15 mouse cellular contexts compared by ENCODE assay signal in genomic region chr8:108935834-108936694, GRCm38 (mm10).
DNase-seq lines count a peak whose midpoint lies in the region; ATAC-seq lines count a peak whose summit lies in the region.
"Had no signal": no experiment of that assay in that cellular context is flagged by ENCODE, and none has a peak within 500 bp of the region (broad histone marks: within the 10 kb centered on the region; RNA-seq: fewer than 3 reads in every experiment).

No protein-coding gene starts in this region.

- no peaks in the 10 kb centered on the region for H3K27me3 ChIP-seq in heart, embryonic 13.5 days (replicated peaks)
- H3K27me3 ChIP-seq in midbrain, embryonic 13.5 days: no peaks in the 10 kb centered on the region
- H3K27me3 ChIP-seq in midbrain, embryonic 10.5 days (ENCODE audit: low read depth, poor library complexity, severe bottlenecking): no peaks in the 10 kb centered on the region
- no peaks in the 10 kb centered on the region for H3K27me3 ChIP-seq in intestine, embryonic 16.5 days (replicated peaks; ENCODE audit: control insufficient read depth, insufficient read depth, low read length)

- no peak for DNase-seq in heart, postnatal 36 days
- DNase-seq in midbrain, embryonic 10.5 days (ENCODE audit: low spot score): no peak
- DNase-seq in yolk sac, embryonic 10.5 days (ENCODE audit: low spot score): peak; percentile 49
- DNase-seq in spleen, adult 18-20 months: no peak
- DNase-seq in right cerebral cortex, postnatal 10 days (ENCODE audit: low spot score in 2 of 2): no peak
- DNase-seq: cerebellum, adult 18-20 months; gastrocnemius, postnatal 36 days; kidney, adult 9 months had no signal

- H3K4me2 ChIP-seq in heart, embryonic 13.5 days: no peak overlapping the region
- H3K4me2 ChIP-seq in midbrain, embryonic 13.5 days (replicated peaks): no peak overlapping the region
- H3K4me2 ChIP-seq in intestine, embryonic 16.5 days (ENCODE audit: low read depth, low read length): no peak overlapping the region

- peaks cover 19% of the 10 kb centered on the region; the same call in 1 of the 2 replicates for H3K4me1 ChIP-seq in heart, embryonic 13.5 days
- H3K4me1 ChIP-seq in midbrain, embryonic 13.5 days (replicated peaks): peaks cover 56% of the 10 kb centered on the region
- peaks cover 26% of the 10 kb centered on the region for H3K4me1 ChIP-seq in midbrain, embryonic 10.5 days
- peaks cover 12% of the 10 kb centered on the region for H3K4me1 ChIP-seq in intestine, embryonic 16.5 days (ENCODE audit: control insufficient read depth, insufficient read depth, low read length)

- H3K36me3 ChIP-seq in heart, embryonic 13.5 days: peaks cover 35% of the 10 kb centered on the region
- H3K36me3 ChIP-seq in midbrain, embryonic 13.5 days: peaks cover 56% of the 10 kb centered on the region
- H3K36me3 ChIP-seq in midbrain, embryonic 10.5 days: peaks cover 81% of the 10 kb centered on the region
- peaks cover 10% of the 10 kb centered on the region for H3K36me3 ChIP-seq in intestine, embryonic 16.5 days (ENCODE audit: control insufficient read depth, insufficient read depth, low read length)

- no peaks in the 10 kb centered on the region for H3K9me3 ChIP-seq in heart, embryonic 13.5 days
- H3K9me3 ChIP-seq in midbrain, embryonic 13.5 days: no peaks in the 10 kb centered on the region
- peaks cover 13% of the 10 kb centered on the region; the same call in 1 of the 2 replicates for H3K9me3 ChIP-seq in midbrain, embryonic 10.5 days (replicated peaks)
- no peaks in the 10 kb centered on the region for H3K9me3 ChIP-seq in intestine, embryonic 16.5 days (ENCODE audit: control insufficient read depth, low read length)

- no peak overlapping the region for H3K4me3 ChIP-seq in heart, embryonic 13.5 days
- H3K4me3 ChIP-seq in midbrain, embryonic 13.5 days (replicated peaks): no peak overlapping the region
- H3K4me3 ChIP-seq in midbrain, embryonic 10.5 days: no peak overlapping the region
- H3K4me3 ChIP-seq in intestine, embryonic 16.5 days (ENCODE audit: low read length): no peak overlapping the region
- H3K4me3 ChIP-seq: layer of hippocampus, adult 2 months; myocyte had no signal

- intact Hi-C loops in heart, postnatal 36 days (cut with DNase I): no loop called here

- WGBS in heart, embryonic 13.5 days: 51% methylated on average over 18 of the region's 18 CpGs
- whole genome bisulfite sequencing in midbrain, embryonic 13.5 days: 78% methylated on average over 18 of the region's 18 CpGs
- 90% methylated on average over 18 of the region's 18 CpGs for WGBS in midbrain, embryonic 10.5 days
- 72% methylated on average over 18 of the region's 18 CpGs for WGBS in intestine, embryonic 16.5 days

- H3K9ac ChIP-seq in heart, embryonic 13.5 days: peak overlapping the region; percentile 8; the same call in 1 of the 2 replicates
- H3K9ac ChIP-seq in midbrain, embryonic 13.5 days (replicated peaks): no peak overlapping the region
- no peak overlapping the region for H3K9ac ChIP-seq in intestine, embryonic 16.5 days (ENCODE audit: low read depth, low read length)
- H3K9ac ChIP-seq: liver, embryonic 14.5 days had no signal

- ATAC-seq in heart, embryonic 13.5 days (ENCODE audit: extremely low read depth, insufficient number of reproducible peaks, low FRiP score, low TSS enrichment): no peak
- no peak for ATAC-seq in midbrain, embryonic 13.5 days
- peak; percentile 86 for ATAC-seq in intestine, embryonic 16.5 days

- H3K27ac ChIP-seq in heart, embryonic 13.5 days (replicated peaks): no peak overlapping the region
- peak overlapping the region; percentile 82 for H3K27ac ChIP-seq in midbrain, embryonic 13.5 days
- no peak overlapping the region for H3K27ac ChIP-seq in midbrain, embryonic 10.5 days (replicated peaks)
- H3K27ac ChIP-seq in intestine, embryonic 16.5 days (ENCODE audit: low read length): peak overlapping the region; percentile 57
- H3K27ac ChIP-seq: layer of hippocampus, adult 2 months; liver, embryonic 14.5 days; macrophage had no signal

Comparison
In these comparisons a context has a peak if more than half of its experiments do, and no peak if none do; other contexts are left out.
1. H3K27ac ChIP-seq: peak in midbrain, embryonic 13.5 days (single experiment) and intestine, embryonic 16.5 days (single experiment); none in heart, embryonic 13.5 days (single experiment) and midbrain, embryonic 10.5 days (single experiment).